Mouse (Mus musculus) small intestine, adult 2 months (tissue): ENCODE measurements around the gene Tpst2. TPM values are rescaled to one million over a fixed set of nuclear protein-coding genes. Genes with fewer than 3 reads are reported as not detected.
A peak's percentile ranks its signal among the peaks of the same experiment; 100 is the strongest.

ENCODE experiments used
- H3K27ac ChIP-seq: fragments of 200-500 bp; 2 replicates; pipeline ENCODE4 v1.5.1; 2012; ENCODE audit warnings: low read depth, low read length, control low read depth, inconsistent platforms; ENCODE audit not compliant: insufficient read depth
- H3K27me3 ChIP-seq: fragments of 200-500 bp; 2 replicates; pipeline ENCODE4 v1.6.1; 2012; ENCODE audit warnings: mild to moderate bottlenecking, moderate library complexity, low read length, inconsistent platforms; ENCODE audit not compliant: control insufficient read depth, insufficient read depth
- H3K36me3 ChIP-seq: fragments of 200-500 bp; 2 replicates; pipeline ENCODE4 v1.6.1; 2012; ENCODE audit warnings: mild to moderate bottlenecking, low read length, control low read depth, inconsistent platforms; ENCODE audit not compliant: control insufficient read depth, insufficient read depth
- H3K4me1 ChIP-seq: fragments of 200-500 bp; 2 replicates; pipeline ENCODE4 v1.6.1; 2012; ENCODE audit warnings: low read length, inconsistent platforms, mixed read lengths; ENCODE audit not compliant: control insufficient read depth, insufficient read depth, insufficient read length
- H3K4me3 ChIP-seq: fragments of 200-500 bp; 2 replicates; pipeline ENCODE4 v1.5.1; 2012; ENCODE audit warnings: low read depth, mild to moderate bottlenecking, control low read depth, inconsistent platforms, low read length, moderate library complexity
- CTCF ChIP-seq: fragments of 200-500 bp; IDR thresholded peaks from 2 replicates; pipeline ENCODE4 v1.5.1; 2012; ENCODE audit warnings: low read depth, mild to moderate bottlenecking, control low read depth, inconsistent platforms, low read length, moderate library complexity, mixed read lengths; ENCODE audit not compliant: insufficient replicate concordance, insufficient read length; ENCODE audit errors: extremely low read depth
- POLR2A ChIP-seq: fragments of 200-500 bp; IDR thresholded peaks from 2 replicates; pipeline ENCODE4 v1.6.1; 2012; ENCODE audit warnings: low read depth, mild to moderate bottlenecking, control low read depth, inconsistent platforms, low read length, moderate library complexity
- WGBS: fragments of 180-500 bp; shearing (Covaris S2); methylation state at CpG from one replicate; pipeline ENCODE4 v1.1.7; 2018; 5-methylcytosine and 5-hydroxymethylcytosine counted together
- polyA plus RNA-seq: library from polyadenylated mRNA; depleted of rRNA; stranded (reverse); fragments of >200 nt; gene quantifications from 2 replicates; pipeline ENCODE4 v1.2.3, GENCODE M21; 2012

The Tpst2 gene
- polyA plus RNA-seq, 1 experiment: 35.4 TPM

GRCm38 (mm10) chr5:112291866-112292265, 15.4 kb downstream of the Tpst2 start:
- no peaks in the 10 kb centered on the region for H3K36me3 ChIP-seq
- H3K4me1 ChIP-seq: peaks cover 25% of the 10 kb centered on the region
- no peaks in the 10 kb centered on the region for H3K27me3 ChIP-seq
- no peak overlapping the region for H3K27ac ChIP-seq
- H3K4me3 ChIP-seq: no peak overlapping the region
- TF ChIP-seq CTCF: no peak
- no peak for TF ChIP-seq POLR2A
- WGBS: 86% methylated on average over 5 of the region's 5 CpGs

DNA sequence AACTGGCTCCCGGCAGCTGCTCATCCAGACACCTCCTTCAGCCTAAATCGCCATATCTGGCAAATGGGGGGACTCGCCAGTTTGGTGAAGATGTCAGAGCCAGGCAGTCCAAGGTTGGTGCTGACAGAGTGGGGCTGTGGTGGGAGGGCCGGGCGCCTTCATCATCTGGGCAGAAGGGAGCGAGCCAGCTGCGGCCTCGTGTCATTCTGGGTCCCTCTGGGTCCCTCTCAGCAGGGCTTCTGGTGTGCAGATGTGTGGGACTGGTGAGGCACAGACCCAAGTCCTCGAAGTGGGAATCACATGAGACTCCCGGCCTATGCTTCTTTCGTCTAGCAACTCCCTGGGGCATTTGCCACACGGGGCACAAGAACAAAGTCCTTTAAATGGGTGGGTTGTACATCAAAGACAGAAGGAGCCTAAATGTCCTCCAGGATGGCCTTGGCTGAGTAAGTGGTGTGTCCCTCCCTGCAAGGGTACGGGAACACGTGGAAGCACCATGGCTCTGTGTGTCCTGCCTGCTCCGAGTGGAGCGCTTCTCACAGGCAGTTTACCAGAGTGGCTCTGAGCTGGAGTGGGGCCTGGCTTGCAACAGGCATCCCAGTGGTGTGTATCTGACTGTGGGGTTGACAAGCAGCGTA, 16.0 kb downstream of the Tpst2 start:
- Histone ChIP-seq H3K36me3 (no peaks in the 10 kb centered on the region), H3K4me3 (no peak overlapping the region), H3K27me3 (no peaks in the 10 kb centered on the region), H3K27ac (no peak overlapping the region), H3K4me1 (peaks cover 23% of the 10 kb centered on the region)
- 78% methylated on average over 17 of the region's 17 CpGs for WGBS
- TF ChIP-seq CTCF: no peak
- no peak for TF ChIP-seq POLR2A

- Histone ChIP-seq H3K4me1 (peaks cover 18% of the 10 kb centered on the region), H3K27me3 (no peaks in the 10 kb centered on the region), H3K27ac (no peak overlapping the region), H3K4me3 (no peak overlapping the region), H3K36me3 (no peaks in the 10 kb centered on the region)
- WGBS: 47% methylated on average over 2 of the region's 2 CpGs
- no peak for TF ChIP-seq POLR2A
- no peak for TF ChIP-seq CTCF
Observed at GRCm38 (mm10) chr5:112293800-112294199, 17.3 kb downstream of the Tpst2 start.

- peaks cover 18% of the 10 kb centered on the region for H3K4me1 ChIP-seq
- no peaks in the 10 kb centered on the region for H3K36me3 ChIP-seq
- WGBS: 66% methylated on average over 4 of the region's 4 CpGs
- no peaks in the 10 kb centered on the region for H3K27me3 ChIP-seq
- no peak overlapping the region for H3K4me3 ChIP-seq
- H3K27ac ChIP-seq: no peak overlapping the region
- TF ChIP-seq POLR2A (no peak), CTCF (no peak)
Observed at GRCm38 (mm10) chr5:112294696-112295095, 18.2 kb downstream of the Tpst2 start.

GRCm38 (mm10) chr5:112295162-112295561, 18.7 kb downstream of the Tpst2 start:
- no peak overlapping the region for H3K4me3 ChIP-seq
- H3K27ac ChIP-seq: no peak overlapping the region
- no peaks in the 10 kb centered on the region for H3K27me3 ChIP-seq
- H3K36me3 ChIP-seq: no peaks in the 10 kb centered on the region
- H3K4me1 ChIP-seq: peaks cover 18% of the 10 kb centered on the region
- 71% methylated on average over 8 of the region's 8 CpGs for WGBS
- TF ChIP-seq CTCF: no peak
- no peak for TF ChIP-seq POLR2A

DNA sequence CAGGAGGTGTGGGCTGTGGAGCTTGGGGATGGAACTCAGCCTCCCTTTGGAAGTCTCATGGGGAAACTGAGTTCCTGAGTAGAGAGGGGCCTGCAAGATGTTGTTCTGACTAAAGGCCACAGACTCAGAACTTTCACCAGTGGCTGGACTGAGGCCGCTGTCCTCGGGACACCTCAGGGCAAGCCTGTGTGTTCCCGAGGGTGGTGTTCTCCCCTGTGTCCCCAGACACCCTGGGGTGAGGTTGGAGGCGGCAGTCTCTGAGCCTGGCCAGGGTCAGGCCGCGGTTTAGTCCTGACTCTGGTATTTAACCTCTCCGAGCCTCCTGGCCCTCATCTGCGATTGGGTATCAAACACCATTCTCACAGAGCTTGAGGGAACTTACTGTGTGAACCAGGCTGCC, 19.1 kb downstream of the Tpst2 start:
- Histone ChIP-seq H3K4me3 (no peak overlapping the region), H3K4me1 (peaks cover 18% of the 10 kb centered on the region), H3K27ac (no peak overlapping the region), H3K36me3 (no peaks in the 10 kb centered on the region), H3K27me3 (no peaks in the 10 kb centered on the region)
- 81% methylated on average over 8 of the region's 8 CpGs for WGBS
- TF ChIP-seq CTCF (no peak), POLR2A (no peak)

- TF ChIP-seq POLR2A: no peak
- H3K27me3 ChIP-seq: no peaks in the 10 kb centered on the region
- no peaks in the 10 kb centered on the region for H3K36me3 ChIP-seq
- peaks cover 18% of the 10 kb centered on the region for H3K4me1 ChIP-seq
- H3K4me3 ChIP-seq: no peak overlapping the region
- peak overlapping the region; percentile 25; the same call in 1 of the 2 replicates for H3K27ac ChIP-seq
- 33% methylated on average over 6 of the region's 6 CpGs for WGBS
Observed at GRCm38 (mm10) chr5:112296404-112297181, 20.1 kb downstream of the Tpst2 start.
